Mouse (Mus musculus) hematopoietic multipotent progenitor cell, adult 10-12 weeks (in vitro differentiated cells): ENCODE results near the gene Iqcb1. TPM values are rescaled to one million over a fixed set of nuclear protein-coding genes. Genes with fewer than 3 reads are reported as not detected.

Experiments used
- polyA plus RNA-seq: library from polyadenylated mRNA; stranded (reverse); fragments of >175 nt; gene quantifications from 2 replicates; pipeline ENCODE4 v1.2.3, GENCODE M21; 2012; ENCODE audit warnings: low replicate concordance

Iqcb1 gene
- 1.8 and 2.5 TPM in 2 replicates for polyA plus RNA-seq

GRCm38 (mm10) chr16:36828054-36828786 lies at the start of gene Iqcb1:
TSS of gene Iqcb1 (plus strand) at chr16:36828385.

GRCm38 (mm10) chr16:36784594-36785313 lies 43.4 kb upstream of the Iqcb1 start, which contains the start of gene Slc15a2:
TSS of gene Slc15a2 (minus strand) at chr16:36784962.

GRCm38 (mm10) chr16:36874583-36875275 lies 46.5 kb downstream of the Iqcb1 start, which contains the start of the genes Eaf2 and Golgb1:
TSS of gene Eaf2 (minus strand) at chr16:36875003.
TSS of gene Golgb1 (plus strand) at chr16:36875140.

Other genes starting within 250 kb of the Iqcb1 start
- 1.1 and 4.5 TPM in 2 replicates for gene Cd86, start 162.3 kb upstream of the Iqcb1 start, polyA plus RNA-seq
- 4.2 and 6.9 TPM in 2 replicates for gene Ildr1, start 134.4 kb upstream of the Iqcb1 start, polyA plus RNA-seq
- gene Slc15a2, start 43.4 kb upstream of the Iqcb1 start, polyA plus RNA-seq: 0.26 and 1.2 TPM in 2 replicates
- gene Eaf2, start 46.6 kb downstream of the Iqcb1 start, polyA plus RNA-seq: 2.8 and 6.1 TPM in 2 replicates
- gene Golgb1, start 46.8 kb downstream of the Iqcb1 start, polyA plus RNA-seq: 23.1 and 28.2 TPM in 2 replicates
- gene Hcls1, start 106.6 kb downstream of the Iqcb1 start, polyA plus RNA-seq: 171 and 305 TPM in 2 replicates
- 0.10 and 0.88 TPM in 2 replicates for gene Fbxo40, start 162.1 kb downstream of the Iqcb1 start, polyA plus RNA-seq
- gene Polq, start 183.4 kb downstream of the Iqcb1 start, polyA plus RNA-seq: 1.0 and 1.6 TPM in 2 replicates